Mouse (Mus musculus) ES-Bruce4 (cell line): ENCODE data around the gene Slc9a2.

Source experiments
- CTCF ChIP-seq: IDR thresholded peaks from one replicate; pipeline ENCODE4 v1.8.1; 2011; ENCODE audit warnings: low read depth, low read length
- POLR2A ChIP-seq: IDR thresholded peaks from one replicate; pipeline ENCODE4 v1.8.1; 2011; ENCODE audit warnings: low read length; ENCODE audit not compliant: insufficient read depth

GRCm38 (mm10) chr1:40808643-40809042, 128.3 kb downstream of the Slc9a2 start:
- TF ChIP-seq POLR2A (no peak), CTCF (no peak)
